8 mouse cellular contexts compared by ENCODE assay signal in the genomic region with DNA sequence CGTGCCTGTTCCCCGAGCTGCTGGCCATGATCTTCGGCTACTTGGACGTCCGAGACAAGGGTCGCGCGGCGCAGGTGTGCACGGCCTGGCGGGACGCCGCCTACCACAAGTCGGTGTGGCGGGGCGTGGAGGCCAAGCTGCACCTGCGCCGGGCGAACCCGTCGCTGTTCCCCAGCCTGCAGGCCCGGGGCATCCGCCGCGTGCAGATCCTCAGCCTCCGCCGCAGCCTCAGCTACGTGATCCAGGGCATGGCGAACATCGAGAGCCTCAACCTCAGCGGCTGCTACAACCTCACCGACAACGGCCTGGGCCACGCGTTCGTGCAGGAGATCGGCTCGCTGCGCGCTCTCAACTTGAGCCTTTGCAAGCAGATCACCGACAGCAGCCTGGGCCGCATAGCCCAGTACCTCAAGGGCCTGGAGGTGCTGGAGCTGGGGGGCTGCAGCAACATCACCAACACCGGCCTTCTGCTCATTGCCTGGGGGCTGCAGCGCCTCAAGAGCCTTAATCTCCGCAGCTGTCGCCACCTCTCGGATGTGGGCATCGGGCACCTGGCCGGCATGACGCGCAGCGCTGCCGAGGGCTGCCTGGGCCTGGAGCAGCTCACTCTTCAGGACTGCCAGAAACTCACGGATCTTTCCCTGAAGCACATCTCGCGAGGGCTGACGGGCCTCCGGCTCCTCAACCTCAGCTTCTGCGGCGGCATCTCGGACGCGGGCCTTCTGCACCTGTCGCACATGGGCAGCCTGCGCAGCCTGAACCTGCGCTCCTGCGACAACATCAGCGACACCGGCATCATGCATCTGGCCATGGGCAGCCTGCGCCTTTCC. TPM values are rescaled to one million over a fixed set of nuclear protein-coding genes. Genes with fewer than 3 reads are reported as not detected.
DNase-seq lines count a peak whose midpoint lies in the region; ATAC-seq and TF ChIP-seq lines count a peak whose summit lies in the region.

No protein-coding gene starts in this region.

- peak overlapping the region; percentile 97 for H3K27ac ChIP-seq in lung, embryonic 14.5 days (ENCODE audit: low read depth)

- peak overlapping the region; percentile 90 for H3K4me3 ChIP-seq in E14TG2a.4 (replicated peaks; ENCODE audit: low read length)
- peak overlapping the region; percentile 86 for H3K4me3 ChIP-seq in lung, embryonic 14.5 days (ENCODE audit: low read depth, low read length)

- H3K36me3 ChIP-seq in E14TG2a.4 (ENCODE audit: insufficient read depth, low read length) = peaks cover 33% of the 10 kb centered on the region
- H3K36me3 ChIP-seq in lung, embryonic 14.5 days (ENCODE audit: insufficient read depth) = peaks cover 29% of the 10 kb centered on the region

- peak overlapping the region; percentile 100 for H3K4me2 ChIP-seq in lung, embryonic 14.5 days

- peak; percentile 74 for DNase-seq in brain, adult 2 months (ENCODE audit: low read depth, low spot score)
- DNase-seq in heart, postnatal 10 days = peak; percentile 67 to 73
- peak; percentile 46 to 74 for DNase-seq in kidney, postnatal 36 days
- peak; percentile 65 for DNase-seq in lung, embryonic 14.5 days
- DNase-seq in thymus, postnatal 0 days (ENCODE audit: low spot score) = peak; percentile 81

- peak overlapping the region; percentile 92 for H3K9ac ChIP-seq in lung, embryonic 14.5 days

- no peak for TF ChIP-seq CTCF in E14TG2a.4 (conservative IDR thresholded peaks at IDR 0.05; ENCODE audit: low read length)
- TF ChIP-seq CTCF in lung, embryonic 14.5 days (IDR thresholded peaks at IDR 0.05; ENCODE audit: low read depth) = 0 out of 2 replicates have a peak, but pooled peaks have one; percentile 1

- H3K4me1 ChIP-seq in E14TG2a.4 (replicated peaks; ENCODE audit: low read depth, low read length) = peaks cover 59% of the 10 kb centered on the region
- peaks cover 9% of the 10 kb centered on the region; the same call in 1 of the 2 replicates for H3K4me1 ChIP-seq in lung, embryonic 14.5 days (ENCODE audit: insufficient read depth)

- intact Hi-C loops in heart, postnatal 10 days (cut with DNase I) = loop anchor here (2.0 to 10.0 kb wide), 2 partner anchors 29 to 555 kb away; partner anchors contain the start of gene Wnk1

- ATAC-seq in erythroid progenitor cell, adult 5-6 weeks (replicated peaks; ENCODE audit: low FRiP score, poor library complexity, severe bottlenecking) = peak; percentile 20
- peak; percentile 3 for ATAC-seq in lung, embryonic 14.5 days (ENCODE audit: insufficient read depth)
- ATAC-seq in neutrophil, adult 5-6 weeks (ENCODE audit: extremely low read depth, insufficient number of reproducible peaks, low FRiP score, poor library complexity, severe bottlenecking) = peak; percentile 22; the same call in 1 of the 2 replicates

- no peaks in the 10 kb centered on the region; the same call in 1 of the 2 replicates for H3K27me3 ChIP-seq in E14TG2a.4 (ENCODE audit: insufficient read depth, low read length)
- H3K27me3 ChIP-seq in lung, embryonic 14.5 days (ENCODE audit: insufficient read depth, low read length) = no peaks in the 10 kb centered on the region

- H3K9me3 ChIP-seq in E14TG2a.4 (ENCODE audit: low read length) = no peaks in the 10 kb centered on the region
- no peaks in the 10 kb centered on the region for H3K9me3 ChIP-seq in lung, embryonic 14.5 days (ENCODE audit: low read depth, low read length)

- under 1% methylated on average over 68 of the region's 70 CpGs for WGBS in lung, embryonic 14.5 days

RNA-seq across cellular contexts. Expression of gene Fbxl14, which starts 0.6 kb away (rescaled TPM):
- 15.9 TPM in 2 replicates for total RNA-seq in erythroid progenitor cell, adult 5-6 weeks (2015; ENCODE audit: low replicate concordance)
- 14.1 and 15.9 TPM in 2 replicates for total RNA-seq in erythroid progenitor cell, adult 5-6 weeks (2017; ENCODE audit: low replicate concordance)
- total RNA-seq in heart, postnatal 10 days (2021) = 10 to 100 TPM; 19.5 to 20.0 TPM
- 6.0 and 6.2 TPM in 2 replicates for polyA plus RNA-seq in lung, embryonic 14.5 days (2014; fragmentation: Nextera tagmentation; extraction: Ambion mirVana)
- total RNA-seq in neutrophil, adult 5-6 weeks (2017) = 58.9 and 63.7 TPM in 2 replicates
- polyA plus RNA-seq in thymus, postnatal 0 days (2015; fragmentation: Nextera tagmentation; extraction: Ambion mirVana) = 17.1 and 18.1 TPM in 2 replicates

Comparison
In these comparisons a context has a peak if more than half of its experiments do, and no peak if none do; other contexts are left out.
1. Peak in every context shown above with its lines: DNase-seq, ATAC-seq, H3K4me3 ChIP-seq and H3K27ac ChIP-seq.